Mouse (Mus musculus): ENCODE measurements at regions not wholly inside any gene's neighbourhood (a gene's known extent, or its start where the extent isn't known, plus 50 kb on each side); places are given as distances from the start of the nearest gene placed in this dataset.

DNA sequence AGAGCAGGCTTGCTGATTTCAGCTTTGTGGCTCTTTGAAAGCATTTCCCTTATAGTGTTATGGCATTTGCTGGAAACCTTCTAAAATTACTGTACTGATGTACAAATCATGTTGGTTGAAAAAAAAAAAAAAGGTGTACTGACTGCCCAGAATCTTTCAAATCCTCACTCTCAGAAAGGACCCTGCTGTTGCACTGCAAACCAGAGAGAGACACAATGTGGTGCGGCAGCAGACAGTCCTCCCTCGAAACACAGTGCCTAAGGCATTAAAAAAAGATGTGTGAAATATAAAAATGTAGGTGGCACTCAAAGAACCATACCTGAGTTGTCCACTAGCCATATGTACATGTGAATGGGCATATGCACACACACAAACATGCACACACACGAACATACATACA lies 128.3 kb downstream of the Actr3 start:
- ATAC-seq (replicated peaks; ENCODE audit: poor library complexity) = no peak

DNA sequence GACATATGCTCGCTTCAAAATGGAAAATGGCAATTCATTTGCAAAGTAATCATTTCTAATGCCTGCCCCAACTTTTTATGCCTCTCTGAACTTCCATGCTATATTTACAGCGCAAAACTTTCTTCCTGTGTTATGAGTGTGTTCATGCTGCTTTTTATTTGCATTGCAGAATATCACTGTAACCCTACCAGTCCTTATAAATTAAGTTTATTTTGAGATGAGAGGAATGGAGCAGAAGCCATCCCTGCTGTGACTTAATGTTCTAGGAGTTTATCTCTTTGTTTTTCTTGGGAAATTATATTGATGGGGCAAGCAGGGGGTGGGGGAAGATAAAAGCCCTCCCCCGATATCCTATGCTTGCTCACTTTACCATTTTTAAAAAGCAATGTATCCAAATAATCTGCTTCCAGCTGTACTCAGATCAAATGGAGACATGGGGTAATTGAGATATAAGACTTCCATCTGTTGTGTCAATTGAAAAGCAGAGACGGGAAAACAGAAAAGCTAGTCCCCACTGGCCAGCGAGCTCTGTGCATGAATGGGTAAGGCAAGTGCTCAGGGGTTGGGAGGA lies 136.9 kb downstream of the Actr3 start:
- no peak for ATAC-seq (replicated peaks; ENCODE audit: poor library complexity)

DNA sequence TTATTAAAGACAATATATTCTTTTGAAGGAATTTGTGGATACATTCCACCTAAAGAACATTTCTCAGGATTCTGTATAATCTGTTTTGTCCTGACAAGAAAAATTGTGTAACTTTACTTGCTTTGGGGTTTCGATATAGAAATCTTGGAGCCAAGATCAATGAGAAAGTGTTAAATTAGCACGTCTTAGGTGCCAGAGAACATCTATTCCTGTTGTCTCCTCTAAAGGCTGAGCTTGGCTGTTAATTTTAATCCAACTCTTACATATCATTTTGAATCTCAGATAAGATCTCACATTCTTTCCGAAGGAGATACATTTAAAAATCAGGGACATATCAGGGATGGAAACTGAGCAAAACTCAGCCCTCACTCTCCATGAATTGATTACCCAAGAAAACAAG lies 139.9 kb downstream of the Actr3 start:
- no peak for ATAC-seq (replicated peaks; ENCODE audit: poor library complexity)

DNA sequence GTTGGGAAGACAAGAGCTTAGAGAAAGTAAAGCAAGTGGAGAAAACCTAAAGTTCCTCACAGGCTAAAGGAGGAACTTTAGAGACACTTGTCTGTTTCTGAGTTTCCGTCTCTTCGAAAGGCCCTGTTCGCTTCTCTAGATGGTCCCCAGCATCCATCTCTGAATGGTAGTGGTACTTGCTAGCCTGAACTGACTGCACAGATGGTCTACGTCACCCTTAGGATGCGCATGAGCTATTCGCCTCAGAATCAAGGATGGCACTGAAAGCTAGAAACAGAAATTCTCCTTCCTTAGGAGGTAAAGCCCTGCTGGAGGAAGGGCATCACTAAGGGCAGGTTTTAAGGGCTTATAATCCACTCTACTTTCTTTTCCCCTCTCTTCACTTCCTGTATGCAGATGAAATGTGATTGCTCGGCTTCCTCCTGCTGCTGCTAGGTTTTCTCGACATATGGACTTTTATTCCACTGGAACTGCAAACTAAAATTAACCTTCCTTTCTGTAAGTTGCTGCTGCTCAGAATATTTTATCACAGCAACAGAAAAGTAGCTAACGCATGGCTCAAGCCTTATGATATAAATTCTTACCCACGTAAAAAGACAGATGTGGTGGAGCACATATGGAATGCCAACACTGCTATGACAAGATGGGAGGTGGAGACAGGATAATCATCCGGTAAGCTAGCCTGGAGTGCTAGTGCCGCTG lies 145.1 kb downstream of the Actr3 start:
- no peak for ATAC-seq (replicated peaks; ENCODE audit: poor library complexity)

DNA sequence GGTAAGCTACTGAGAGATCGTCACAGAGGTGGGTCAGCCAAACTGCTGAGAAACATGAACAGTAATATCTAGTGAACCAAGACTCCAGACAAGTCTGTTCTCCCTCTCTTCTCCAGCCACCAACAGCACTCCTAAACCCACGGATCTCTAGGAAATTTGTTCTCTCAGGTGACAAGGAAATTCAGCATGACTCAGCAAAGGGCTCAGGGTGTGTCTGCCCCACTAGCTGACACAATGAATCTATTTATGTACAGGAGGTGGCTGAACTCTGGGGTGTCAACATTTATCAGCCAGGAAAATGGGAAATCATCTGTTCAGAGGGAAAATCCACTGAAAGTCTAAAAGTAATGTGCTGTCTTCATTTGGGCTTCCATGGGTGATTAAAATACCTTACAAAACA lies 149.2 kb downstream of the Actr3 start:
- ATAC-seq (replicated peaks; ENCODE audit: poor library complexity) = no peak

DNA sequence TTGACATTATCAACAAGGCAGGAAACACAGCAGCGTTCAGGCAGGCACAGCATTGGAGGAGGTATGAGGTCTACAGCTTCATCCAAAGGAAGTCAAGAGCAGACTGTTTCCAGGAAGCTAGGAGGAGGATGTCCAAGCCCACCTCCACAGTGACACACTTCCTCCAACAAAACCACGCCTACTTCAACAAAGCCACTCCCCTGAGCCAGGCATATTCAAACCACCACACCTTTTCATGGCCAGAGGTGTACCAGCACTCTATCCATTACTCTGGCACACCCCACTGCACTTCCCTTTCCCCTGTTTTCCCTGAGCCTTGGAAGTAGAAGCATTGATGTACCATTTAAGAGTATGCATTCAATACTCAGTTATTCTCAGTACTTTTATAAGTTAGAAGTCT lies 150.8 kb downstream of the Actr3 start:
- no peak for ATAC-seq (replicated peaks; ENCODE audit: poor library complexity)

DNA sequence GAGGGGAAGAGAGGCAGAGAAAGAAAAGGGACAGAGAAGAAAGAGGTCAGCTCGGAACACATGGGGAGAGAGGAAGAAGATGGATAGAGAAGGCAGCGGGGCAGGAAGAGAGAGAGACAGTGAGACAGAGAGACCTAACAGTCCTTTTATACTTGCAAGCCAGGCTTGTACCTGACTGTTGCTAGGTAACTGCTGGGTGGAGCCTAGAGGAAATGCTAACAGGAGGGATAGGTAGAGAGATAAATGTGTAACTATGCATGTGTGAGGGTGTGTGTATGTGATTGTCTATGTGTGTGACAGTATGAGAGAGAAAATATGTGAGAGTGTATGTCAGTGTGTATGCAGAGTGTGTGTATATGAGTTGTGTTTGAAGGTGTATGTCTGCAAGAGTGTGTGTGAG lies 161.8 kb downstream of the Actr3 start:
- ATAC-seq (replicated peaks; ENCODE audit: poor library complexity) = no peak

DNA sequence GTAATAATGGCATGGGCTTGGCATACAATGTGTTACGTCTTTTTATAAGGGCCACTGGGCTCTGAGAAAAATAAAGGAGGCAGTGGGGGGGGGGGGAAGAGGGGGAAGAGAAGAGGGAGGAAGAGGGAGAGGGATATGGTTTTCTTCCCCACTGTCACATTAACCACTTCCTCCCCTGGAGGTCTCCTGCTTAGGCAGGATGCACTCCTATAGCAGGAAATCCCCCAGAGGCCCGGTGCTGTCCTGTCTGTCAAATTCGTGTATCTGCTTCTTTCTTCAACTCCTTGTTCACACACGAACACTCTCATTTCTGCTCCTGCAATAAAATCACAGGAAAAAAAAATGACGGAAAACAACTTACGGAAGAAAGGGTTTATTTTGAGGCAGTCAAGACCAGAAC lies 171.8 kb downstream of the Actr3 start:
- ATAC-seq (replicated peaks; ENCODE audit: poor library complexity) = peak; percentile 60

DNA sequence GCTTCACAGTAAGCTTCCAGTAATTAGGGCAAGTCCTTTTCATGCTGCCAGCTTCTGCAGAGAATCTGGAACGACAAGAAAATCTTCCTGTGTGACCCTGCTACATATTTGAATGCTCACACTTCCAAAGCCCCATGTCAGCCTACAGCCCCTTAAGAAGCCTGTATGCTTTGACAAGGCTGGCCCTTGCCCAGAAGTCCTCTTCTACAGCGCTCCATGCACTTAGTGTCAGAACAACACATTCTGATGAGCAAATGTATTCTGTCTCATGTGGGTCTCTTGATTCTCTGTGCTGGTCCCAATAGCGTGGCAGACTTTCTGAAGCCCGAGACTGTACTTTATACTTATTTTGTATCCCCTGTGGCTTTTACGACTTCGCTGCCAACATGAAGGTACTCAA lies 172.5 kb downstream of the Actr3 start:
- ATAC-seq (replicated peaks; ENCODE audit: poor library complexity) = no peak

DNA sequence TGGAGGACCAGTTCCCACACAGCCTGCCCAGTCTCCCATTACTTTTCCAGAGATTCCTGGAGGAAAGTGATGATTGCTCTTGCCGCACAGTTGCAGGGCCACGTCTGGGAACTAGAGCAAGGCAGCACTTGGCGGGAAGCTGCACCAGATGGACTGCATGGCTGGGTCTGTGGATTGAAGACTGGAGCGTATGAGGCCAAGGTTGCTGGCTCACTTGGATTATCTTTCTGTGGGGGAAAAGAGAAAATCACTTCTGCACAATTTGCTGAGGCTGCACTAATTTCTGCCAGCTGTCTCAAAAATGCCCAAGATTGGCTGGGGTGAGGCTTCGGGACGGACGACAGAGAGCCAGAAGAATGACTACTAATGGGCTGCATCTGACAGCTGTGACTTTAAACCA lies 193.2 kb downstream of the Actr3 start:
- ATAC-seq (replicated peaks; ENCODE audit: poor library complexity) = no peak

DNA sequence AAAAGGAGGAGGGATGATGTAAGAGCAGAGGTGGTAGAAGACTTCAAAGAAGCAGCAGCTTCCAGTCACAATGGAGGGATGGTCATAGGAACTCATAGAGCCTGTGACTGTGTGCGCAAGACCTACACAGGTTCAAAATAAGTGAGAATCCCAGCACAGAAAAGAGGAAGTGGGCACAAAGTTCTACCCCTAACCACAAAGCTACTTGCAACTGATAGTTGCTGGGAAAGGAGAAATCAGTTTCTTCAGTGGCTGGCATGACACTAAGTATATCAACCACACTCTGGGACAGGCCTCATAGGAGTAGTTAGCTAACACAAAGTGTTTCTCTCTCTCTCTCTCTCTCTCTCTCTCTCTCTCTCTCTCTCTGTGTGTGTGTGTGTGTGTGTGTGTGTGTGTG lies 193.8 kb downstream of the Actr3 start:
- ATAC-seq (replicated peaks; ENCODE audit: poor library complexity) = peak; percentile 98

DNA sequence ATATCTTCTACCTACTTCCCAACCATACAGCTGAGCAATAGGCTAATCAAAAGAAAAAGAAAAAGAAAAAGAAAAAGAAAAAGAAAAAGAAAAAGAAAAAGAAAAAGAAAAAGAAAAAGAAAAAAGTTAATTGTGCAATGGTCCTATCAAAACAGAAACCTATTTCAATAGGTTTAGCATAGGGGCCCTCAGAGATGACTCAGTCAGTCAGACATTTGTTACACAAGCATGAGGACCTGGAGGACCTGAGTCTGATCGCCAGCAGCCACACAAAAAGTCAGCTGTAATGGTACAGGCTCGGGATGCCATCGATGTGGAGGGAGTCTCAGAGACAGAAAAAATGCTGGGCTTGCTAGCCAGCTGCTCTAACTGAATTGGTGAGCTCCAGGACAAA lies 197.9 kb downstream of the Actr3 start:
- ATAC-seq (replicated peaks; ENCODE audit: poor library complexity) = no peak

DNA sequence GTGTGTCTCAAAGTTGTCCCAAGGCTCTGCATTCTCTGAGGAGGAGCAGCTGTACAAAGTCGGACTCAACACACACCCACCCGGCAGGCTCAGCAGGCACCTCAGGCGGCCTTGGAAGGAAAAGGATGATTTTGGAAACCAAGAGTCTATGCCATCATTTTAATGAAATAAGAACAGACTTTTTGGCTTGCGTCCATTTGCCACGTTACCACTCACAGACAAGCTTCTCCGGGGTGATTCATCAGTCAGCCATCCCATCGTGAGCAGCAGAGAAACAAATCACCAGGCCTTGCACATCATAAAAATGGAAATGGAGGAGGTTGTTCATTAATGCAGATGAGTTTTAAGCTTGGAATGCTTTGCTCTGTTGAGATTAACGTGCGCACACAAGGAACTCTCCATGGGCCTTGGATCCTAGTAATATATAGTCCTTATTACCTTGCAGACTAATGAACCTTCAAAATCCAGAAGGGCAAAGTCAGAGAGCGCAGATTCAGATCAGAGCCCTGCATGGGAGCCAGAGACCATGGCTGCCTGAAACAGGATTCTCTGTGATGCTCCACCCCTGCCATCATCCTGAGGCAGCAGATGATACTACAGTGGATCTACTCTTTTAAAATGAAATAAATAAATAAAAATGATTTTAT lies 198.5 kb downstream of the Actr3 start:
- ATAC-seq (replicated peaks; ENCODE audit: poor library complexity) = no peak

DNA sequence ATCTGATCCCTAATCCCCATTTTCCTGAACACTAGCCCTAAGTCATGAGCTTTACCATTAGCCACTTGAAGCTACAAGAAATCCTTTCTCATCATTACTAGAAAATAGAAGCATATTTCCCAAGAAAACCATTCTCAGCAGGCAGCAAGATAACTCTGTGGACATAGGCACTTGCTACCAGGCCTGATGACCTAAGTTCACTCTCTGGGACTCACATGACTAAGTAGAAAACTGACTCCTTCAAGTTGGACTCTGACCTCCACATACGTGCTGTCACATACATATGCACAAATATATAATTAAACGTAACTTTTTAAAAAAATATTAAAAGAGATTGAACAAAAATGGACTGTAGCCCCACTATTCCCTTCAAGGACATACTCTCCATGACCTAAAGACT lies 200.8 kb downstream of the Actr3 start:
- no peak for ATAC-seq (replicated peaks; ENCODE audit: poor library complexity)

DNA sequence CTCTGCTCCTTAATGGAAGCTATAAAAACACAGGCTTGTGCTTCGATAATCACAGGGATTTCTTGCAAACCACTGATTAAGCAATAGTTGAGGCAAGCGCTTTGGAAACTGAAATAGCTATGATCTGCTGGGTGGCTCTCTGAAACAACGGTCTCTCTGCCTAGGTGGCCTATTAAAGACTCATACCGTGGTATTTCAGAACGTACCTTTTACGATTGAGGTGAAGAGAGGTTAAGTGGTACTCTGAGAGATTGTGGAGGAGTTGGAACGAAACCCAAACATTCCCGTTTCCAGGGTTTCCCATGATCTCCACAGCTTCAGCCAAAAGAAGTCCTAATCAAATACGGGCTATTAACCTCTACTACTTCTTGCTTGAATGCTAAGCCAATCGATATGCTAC lies 212.2 kb downstream of the Actr3 start:
- no peak for ATAC-seq (replicated peaks; ENCODE audit: poor library complexity)

DNA sequence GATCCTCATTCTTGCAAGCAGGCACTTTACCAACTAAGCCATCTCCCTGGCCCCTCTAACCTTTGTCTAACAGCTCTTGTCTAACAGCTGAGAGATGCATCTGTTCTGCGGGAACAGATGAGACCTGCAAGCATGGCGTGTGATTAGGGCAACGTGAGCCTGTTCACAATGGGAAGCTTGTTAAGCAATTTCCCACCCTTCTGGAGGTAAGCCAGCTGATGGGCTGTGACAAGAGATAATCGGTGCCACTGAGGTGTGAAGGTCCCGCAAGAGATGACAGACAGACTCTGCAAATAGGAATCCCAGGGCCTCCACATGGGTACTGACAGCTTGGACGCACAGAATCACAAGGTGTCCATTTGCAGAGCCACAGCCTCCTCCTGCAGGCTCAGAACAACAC lies 219.3 kb downstream of the Actr3 start:
- no peak for ATAC-seq (replicated peaks; ENCODE audit: poor library complexity)

DNA sequence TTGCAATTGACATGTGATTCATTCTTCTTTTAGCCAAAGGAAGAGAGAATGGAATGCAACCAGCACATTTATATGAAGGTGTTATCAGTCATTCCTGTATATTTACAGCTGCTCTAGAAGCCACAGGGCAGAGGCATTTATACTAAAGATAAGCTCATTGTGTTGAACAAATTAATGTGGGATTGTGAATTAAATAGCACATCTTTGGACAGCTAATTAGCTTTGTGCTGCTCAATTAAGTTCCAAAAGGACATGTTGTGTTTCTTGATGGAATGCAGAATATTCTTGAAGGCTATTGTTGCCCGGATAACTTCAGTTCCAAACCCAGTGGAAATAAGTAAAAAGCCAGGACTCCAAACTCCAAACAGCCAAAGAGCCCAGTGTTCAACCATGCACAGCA lies 248.4 kb downstream of the Actr3 start:
- no peak for ATAC-seq (replicated peaks; ENCODE audit: poor library complexity)

DNA sequence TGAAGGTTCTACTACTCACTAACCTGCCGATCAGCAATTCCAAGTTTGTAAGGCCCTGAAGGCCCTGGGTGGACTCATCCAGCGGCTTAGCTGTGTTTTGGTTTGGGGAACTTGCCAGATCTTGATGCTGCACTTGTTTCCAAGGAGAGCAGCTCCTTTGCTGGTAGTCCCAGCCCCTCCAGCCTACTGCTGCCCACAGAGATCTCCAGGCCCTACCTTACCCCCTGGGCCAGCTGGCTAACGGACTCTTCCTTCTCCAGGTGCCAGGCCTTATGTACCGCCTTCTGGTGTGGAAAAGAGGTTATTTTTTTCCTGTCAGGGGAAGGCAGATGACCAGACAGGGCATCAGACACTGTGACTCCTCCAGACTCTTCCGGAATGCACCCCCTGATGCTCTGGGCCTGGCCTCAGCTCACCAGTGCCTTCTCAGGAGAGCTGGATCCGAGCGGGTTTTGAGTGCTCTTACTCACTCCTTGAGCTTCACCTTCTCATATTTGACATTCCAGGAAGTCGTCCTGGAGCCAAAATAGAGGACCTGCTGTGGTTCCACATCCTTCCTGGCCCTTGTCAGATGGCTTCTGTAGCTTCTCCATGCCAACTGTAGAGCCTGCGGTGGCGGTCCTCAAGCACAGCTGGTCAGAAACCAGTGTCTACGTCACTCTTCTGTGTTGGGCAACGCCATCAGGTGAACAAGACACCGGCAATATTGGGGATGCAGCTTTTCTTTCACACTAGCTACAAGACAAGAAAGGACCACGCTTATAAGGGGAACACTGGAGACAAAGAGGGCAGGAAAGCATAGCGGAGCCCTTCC lies 259.2 kb downstream of the Actr3 start:
- peak; percentile 29; the same call in 1 of the 2 replicates for ATAC-seq (replicated peaks; ENCODE audit: poor library complexity)

DNA sequence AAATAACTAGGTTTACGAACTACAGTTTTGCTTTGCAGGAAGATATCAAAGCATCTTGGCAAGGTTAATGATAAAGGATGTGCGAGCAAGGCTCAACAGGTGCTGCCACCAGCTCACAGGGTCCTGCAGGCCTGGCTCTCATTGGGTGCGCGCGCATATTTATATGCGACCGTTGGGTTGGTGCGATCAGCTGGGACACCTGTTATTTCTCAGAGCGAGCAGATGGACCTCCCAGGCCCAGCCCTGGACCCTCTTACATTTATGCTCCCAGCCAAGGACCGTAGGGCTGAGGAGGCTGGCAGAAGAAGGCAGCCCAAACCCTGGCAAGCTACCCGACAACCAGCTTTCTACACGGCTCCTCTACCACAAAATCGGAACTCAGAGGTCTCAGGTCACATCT lies 260.8 kb downstream of the Actr3 start:
- ATAC-seq (replicated peaks; ENCODE audit: poor library complexity) = no peak

DNA sequence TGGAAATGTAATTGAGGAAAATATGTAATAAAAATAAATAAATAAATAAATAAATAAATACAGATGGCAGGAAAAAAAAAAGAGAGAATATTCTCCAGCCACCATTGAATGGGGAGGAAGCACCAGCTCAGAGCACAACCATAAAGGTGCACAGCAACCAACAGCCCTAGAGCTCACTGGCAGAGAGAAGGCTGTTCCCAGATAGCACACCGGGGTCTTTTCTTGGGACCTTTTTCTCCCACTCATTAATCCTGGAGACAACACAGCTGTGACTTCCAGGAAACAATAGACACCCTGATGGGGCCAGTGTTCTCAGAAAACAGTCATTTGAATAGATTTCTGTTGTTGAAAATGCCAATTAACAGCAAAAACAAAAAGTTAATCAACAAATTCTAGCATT lies 263.1 kb downstream of the Actr3 start:
- ATAC-seq (replicated peaks; ENCODE audit: poor library complexity) = no peak

DNA sequence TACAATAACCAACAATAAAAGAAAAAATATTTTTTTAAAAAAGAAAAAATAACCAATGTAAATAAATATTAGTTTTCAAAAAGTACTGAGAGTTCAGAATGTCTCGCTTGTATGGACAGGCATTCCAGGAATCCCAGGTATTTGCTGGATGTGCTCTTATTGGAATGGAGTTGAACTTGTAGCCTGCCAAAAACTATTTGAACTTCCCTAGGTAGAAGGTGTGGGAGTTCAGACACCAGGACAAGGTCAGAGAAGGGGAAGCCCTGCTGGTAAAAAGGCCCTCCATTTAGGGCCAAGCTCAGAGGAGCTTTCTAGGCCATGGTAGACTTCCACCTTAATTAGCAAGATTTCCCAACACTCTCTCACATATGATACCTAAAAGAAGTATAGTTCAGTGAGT lies 270.3 kb downstream of the Actr3 start:
- ATAC-seq (replicated peaks; ENCODE audit: poor library complexity) = no peak

DNA sequence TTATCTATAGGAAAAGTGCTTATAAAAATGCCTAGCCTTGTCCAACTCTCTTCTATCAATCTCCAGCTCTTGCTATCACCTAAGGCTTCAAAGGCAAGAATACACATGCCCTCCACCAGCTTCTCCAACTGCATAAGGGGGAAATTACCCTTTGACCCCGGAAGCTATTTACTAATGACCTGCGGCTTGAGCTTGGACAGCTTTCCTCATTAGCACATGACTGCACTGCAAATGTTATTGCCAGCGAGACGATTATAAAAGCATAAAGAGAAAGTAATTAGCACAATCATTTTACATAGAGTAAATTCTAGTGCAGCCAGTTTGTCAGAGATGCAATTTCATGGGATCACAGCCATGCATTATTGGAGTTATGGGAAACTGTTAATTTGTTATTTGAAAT lies 277.0 kb downstream of the Actr3 start:
- no peak for ATAC-seq (replicated peaks; ENCODE audit: poor library complexity)
